Mouse (Mus musculus) embryonic fibroblast, embryonic 13.5 days (primary cell): ENCODE measurements at regions not wholly inside any gene's neighbourhood (a gene's known extent, or its start where the extent isn't known, plus 50 kb on each side); places are given as distances from the start of the nearest gene placed in this dataset.

Source experiments
- H3K27ac ChIP-seq: 2 replicates; pipeline ENCODE4 v1.5.1; 2012; ENCODE audit warnings: low read length, control low read depth, inconsistent platforms; ENCODE audit not compliant: insufficient read depth
- H3K4me1 ChIP-seq: 2 replicates; pipeline ENCODE4 v1.6.1; 2011; ENCODE audit warnings: low read length; ENCODE audit not compliant: control insufficient read depth, insufficient read depth
- H3K4me3 ChIP-seq: 2 replicates; pipeline ENCODE4 v1.5.1; 2011; ENCODE audit warnings: mild to moderate bottlenecking, control low read depth, low read length; ENCODE audit not compliant: insufficient read depth
- CTCF ChIP-seq: IDR thresholded peaks from 2 replicates; pipeline ENCODE4 v1.5.1; 2011; ENCODE audit warnings: mild to moderate bottlenecking, control low read depth, low read length, moderate library complexity, borderline replicate concordance; ENCODE audit not compliant: insufficient read depth
- POLR2A ChIP-seq: IDR thresholded peaks from 2 replicates; pipeline ENCODE4 v1.6.1; 2011; ENCODE audit warnings: low read depth, mild to moderate bottlenecking, control low read depth, low read length, moderate library complexity

- TF ChIP-seq POLR2A (no peak), CTCF (no peak)
- Histone ChIP-seq H3K27ac (no peak overlapping the region), H3K4me3 (no peak overlapping the region)
Measured at GRCm38 (mm10) chr10:37367796-37368195, 229.1 kb upstream of the Marcks start.

DNA sequence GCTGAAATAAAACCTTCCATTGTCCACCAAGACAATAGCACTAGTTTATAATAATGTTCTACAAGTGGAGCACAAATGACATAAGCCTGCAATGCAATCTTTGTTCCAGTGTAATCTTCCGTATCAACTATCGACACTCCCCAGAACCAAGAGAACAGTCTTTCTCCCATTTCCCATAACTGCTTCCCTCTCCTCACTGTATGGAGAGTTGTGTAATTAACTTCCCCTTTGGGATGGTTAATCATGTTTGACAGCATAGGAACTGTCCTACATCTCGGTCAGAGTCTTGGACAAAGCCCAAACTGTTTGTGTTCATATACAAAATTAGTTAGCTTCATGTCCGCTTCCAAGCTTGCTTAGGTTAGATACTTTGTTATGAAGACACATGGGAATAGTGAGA is 225.8 kb upstream of the Marcks start:
- Histone ChIP-seq H3K4me1 (no peaks in the 10 kb centered on the region; the same call in 1 of the 2 replicates), H3K4me3 (no peak overlapping the region), H3K27ac (no peak overlapping the region)
- TF ChIP-seq POLR2A (no peak), CTCF (no peak)

More at GRCm38 (mm10) chr10:37367796-37368195, 229.1 kb upstream of the Marcks start:
- H3K4me1 ChIP-seq, result no peaks in the 10 kb centered on the region

DNA sequence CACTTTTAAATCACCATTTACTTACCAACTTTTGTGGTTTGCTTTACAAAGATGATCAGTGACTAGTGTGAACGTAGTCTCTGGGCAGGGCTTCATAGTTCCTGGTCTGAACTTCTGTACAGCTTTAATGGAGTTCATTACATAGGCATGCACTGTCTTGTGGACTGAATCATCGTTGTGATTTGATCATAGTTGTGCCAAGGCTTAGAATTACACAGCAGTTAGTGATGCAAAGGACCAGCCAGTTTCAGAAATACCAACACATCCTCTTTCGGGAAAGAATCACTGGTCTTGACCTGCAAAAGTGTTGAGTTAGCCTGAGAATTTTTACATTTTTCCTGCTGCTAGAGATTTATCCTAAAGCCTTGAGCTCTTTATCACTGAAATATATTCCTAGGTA is 222.3 kb upstream of the Marcks start:
- peaks cover 11% of the 10 kb centered on the region for H3K4me1 ChIP-seq
- TF ChIP-seq POLR2A (no peak), CTCF (no peak)
- H3K4me3 ChIP-seq, result no peak overlapping the region
- H3K27ac ChIP-seq, result peak overlapping the region; percentile 61

- no peak overlapping the region for H3K4me3 ChIP-seq
- H3K27ac ChIP-seq, result peak overlapping the region; percentile 51; the same call in 1 of the 2 replicates
- peaks cover 11% of the 10 kb centered on the region for H3K4me1 ChIP-seq
- TF ChIP-seq CTCF (no peak), POLR2A (no peak)
Measured at GRCm38 (mm10) chr10:37358900-37359299, 220.2 kb upstream of the Marcks start.

GRCm38 (mm10) chr10:37358334-37358733 is 219.6 kb upstream of the Marcks start:
- H3K27ac ChIP-seq, result peak overlapping the region; percentile 51; the same call in 1 of the 2 replicates
- no peak for TF ChIP-seq POLR2A
- no peak for TF ChIP-seq CTCF
- H3K4me1 ChIP-seq, result peaks cover 11% of the 10 kb centered on the region
- H3K4me3 ChIP-seq, result no peak overlapping the region

DNA sequence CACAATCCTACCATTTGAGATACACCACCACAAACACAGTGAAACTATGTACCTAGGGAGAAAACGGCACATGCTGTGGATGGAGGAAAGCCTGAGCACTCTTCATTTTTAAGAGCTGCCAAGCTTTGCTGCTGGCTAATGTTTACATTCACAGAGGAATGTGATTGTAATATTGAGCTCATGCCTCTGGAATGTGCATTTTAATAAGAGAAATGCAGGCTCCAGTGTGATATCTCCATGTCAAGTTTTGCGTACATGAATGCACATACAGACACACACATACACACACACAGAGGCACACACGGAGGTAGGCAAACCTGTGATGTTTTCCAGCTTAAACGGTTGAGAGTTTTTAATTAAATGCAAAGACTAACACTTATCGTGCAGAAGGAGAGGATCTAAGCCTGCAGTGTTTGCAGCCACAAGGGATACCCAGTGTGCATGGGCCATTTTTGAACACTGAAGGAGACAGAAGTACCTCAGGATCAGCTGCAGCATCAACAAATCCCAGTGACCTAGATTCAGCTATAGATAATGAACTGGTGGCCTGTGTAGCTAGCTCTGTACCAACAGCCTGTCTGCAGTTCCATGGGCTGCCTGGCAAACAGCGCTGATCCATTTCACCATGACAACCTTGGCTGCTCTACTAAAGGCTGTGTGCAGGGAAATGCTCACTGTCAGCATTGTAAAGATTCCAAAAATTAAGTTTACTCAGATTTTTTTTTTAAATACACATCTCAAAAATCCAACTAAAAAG is 218.8 kb upstream of the Marcks start:
- TF ChIP-seq POLR2A, result no peak
- no peak for TF ChIP-seq CTCF
- Histone ChIP-seq H3K4me1 (peaks cover 11% of the 10 kb centered on the region), H3K27ac (peak overlapping the region; percentile 51)

GRCm38 (mm10) chr10:37349261-37349660 is 210.5 kb upstream of the Marcks start:
- Histone ChIP-seq H3K4me1 (peaks cover 7% of the 10 kb centered on the region), H3K27ac (no peak overlapping the region; the same call in 1 of the 2 replicates), H3K4me3 (no peak overlapping the region)
- TF ChIP-seq POLR2A (no peak), CTCF (no peak)

More for the DNA sequence above, 218.8 kb upstream of the Marcks start:
- no peak overlapping the region for H3K4me3 ChIP-seq

DNA sequence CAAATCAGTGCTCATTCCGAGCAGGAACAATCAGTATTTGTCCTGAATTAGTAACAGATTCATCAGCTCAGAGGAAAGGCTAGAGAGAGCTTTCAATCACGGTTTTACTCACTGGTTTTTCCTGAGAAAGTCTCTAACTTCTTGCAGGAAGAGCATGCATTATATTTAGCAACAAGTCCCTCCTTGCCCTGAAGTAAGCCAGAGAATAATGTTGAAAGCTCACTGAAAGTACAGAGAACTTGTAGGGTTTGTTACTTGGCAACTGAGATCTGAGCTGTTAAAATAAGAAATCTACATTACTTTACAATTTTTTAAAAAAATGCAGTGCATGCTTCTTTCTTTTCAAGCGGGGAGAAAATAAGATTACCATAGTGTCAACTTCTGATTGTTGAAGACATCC is 209.7 kb upstream of the Marcks start:
- Histone ChIP-seq H3K4me1 (peaks cover 7% of the 10 kb centered on the region), H3K4me3 (no peak overlapping the region), H3K27ac (peak overlapping the region; percentile 48)
- TF ChIP-seq POLR2A (no peak), CTCF (no peak)

- no peak overlapping the region for H3K4me3 ChIP-seq
- no peak for TF ChIP-seq POLR2A
- no peak for TF ChIP-seq CTCF
- H3K27ac ChIP-seq, result no peak overlapping the region; the same call in 1 of the 2 replicates
- peaks cover 9% of the 10 kb centered on the region for H3K4me1 ChIP-seq
Measured at GRCm38 (mm10) chr10:37347661-37348060, 208.9 kb upstream of the Marcks start.

- H3K27ac ChIP-seq, result no peak overlapping the region
- TF ChIP-seq POLR2A (no peak), CTCF (no peak)
- H3K4me3 ChIP-seq, result no peak overlapping the region
- peaks cover 8% of the 10 kb centered on the region for H3K4me1 ChIP-seq
Measured at GRCm38 (mm10) chr10:37342675-37343074, 204.0 kb upstream of the Marcks start.
